Mouse (Mus musculus): Measurements from ENCODE around the gene Dtx4. TPM values are rescaled to one million over a fixed set of nuclear protein-coding genes. Genes with fewer than 3 reads are reported as not detected.

Dtx4 gene
- polyA plus RNA-seq, 1 experiment from 2014 or later = 5.2 TPM

DNA sequence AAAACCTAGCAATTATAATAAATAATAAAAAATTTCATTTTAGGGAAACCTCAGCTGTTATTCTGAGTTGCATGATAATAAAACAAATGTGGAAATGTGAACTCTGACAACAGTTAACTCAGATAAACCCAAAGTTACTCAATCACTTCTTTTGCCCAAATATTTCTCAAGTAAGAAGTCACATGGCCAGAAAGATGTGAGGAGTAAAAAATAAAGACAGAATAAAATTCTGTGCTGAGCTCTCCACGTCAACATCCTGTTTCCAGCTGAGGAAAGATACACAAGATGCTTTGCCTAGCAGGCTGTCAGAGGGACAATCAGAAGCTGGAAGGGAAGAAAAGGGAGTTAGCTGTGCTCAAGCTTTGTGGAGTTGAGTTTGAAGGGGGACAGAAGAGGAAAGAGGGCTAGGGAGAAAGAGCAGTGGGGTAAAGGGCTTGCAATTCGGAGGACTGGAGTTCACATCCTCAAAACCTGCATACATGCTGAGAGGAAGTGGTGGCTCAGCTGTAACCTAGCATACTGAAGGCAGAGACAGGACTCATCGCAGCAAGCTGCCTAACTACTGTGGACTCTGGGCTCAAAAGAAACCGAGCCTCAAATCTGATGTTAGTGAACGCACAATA lies 61.0 kb downstream of the Dtx4 start:
- no peak overlapping the region for H3K4me2 ChIP-seq
- WGBS = 75% methylated on average over 5 of the region's 5 CpGs
- no peak overlapping the region for H3K4me3 ChIP-seq (replicated peaks)
- ATAC-seq (ENCODE audit: insufficient number of reproducible peaks, insufficient read depth, low FRiP score, low TSS enrichment, low read depth) = no peak
- no peaks in the 10 kb centered on the region for H3K27me3 ChIP-seq
- H3K9me3 ChIP-seq = no peaks in the 10 kb centered on the region
- no peak overlapping the region for H3K9ac ChIP-seq (replicated peaks)
- H3K36me3 ChIP-seq = no peaks in the 10 kb centered on the region
- no peaks in the 10 kb centered on the region for H3K4me1 ChIP-seq (replicated peaks)
- H3K27ac ChIP-seq = no peak overlapping the region

DNA sequence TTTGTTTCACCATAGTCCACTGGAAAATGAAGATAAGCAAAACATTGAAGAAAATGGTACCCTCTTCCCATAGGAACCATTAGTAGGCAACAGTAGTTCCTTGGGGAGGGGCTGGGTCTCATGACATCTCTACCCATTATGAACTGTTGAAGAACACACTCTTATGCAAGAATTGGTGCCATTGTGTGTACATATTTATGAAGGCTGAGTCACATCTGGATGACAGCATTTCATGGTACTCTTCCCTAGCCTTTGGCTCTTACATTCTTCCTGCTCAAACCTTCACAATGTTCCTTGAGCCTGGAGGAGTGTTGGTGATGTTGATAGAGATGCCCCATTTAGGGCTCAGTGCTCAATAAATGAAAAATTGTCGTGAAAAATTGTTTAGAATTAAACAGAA lies 61.7 kb downstream of the Dtx4 start:
- Histone ChIP-seq H3K4me3 (replicated peaks) (no peak overlapping the region), H3K27me3 (no peaks in the 10 kb centered on the region), H3K27ac (no peak overlapping the region), H3K4me1 (replicated peaks) (no peaks in the 10 kb centered on the region), H3K9ac (replicated peaks) (no peak overlapping the region), H3K4me2 (no peak overlapping the region), H3K9me3 (no peaks in the 10 kb centered on the region), H3K36me3 (no peaks in the 10 kb centered on the region)
- ATAC-seq (ENCODE audit: insufficient number of reproducible peaks, insufficient read depth, low FRiP score, low TSS enrichment, low read depth) = no peak
- WGBS = 42% methylated on average over 1 of the region's 1 CpGs

DNA sequence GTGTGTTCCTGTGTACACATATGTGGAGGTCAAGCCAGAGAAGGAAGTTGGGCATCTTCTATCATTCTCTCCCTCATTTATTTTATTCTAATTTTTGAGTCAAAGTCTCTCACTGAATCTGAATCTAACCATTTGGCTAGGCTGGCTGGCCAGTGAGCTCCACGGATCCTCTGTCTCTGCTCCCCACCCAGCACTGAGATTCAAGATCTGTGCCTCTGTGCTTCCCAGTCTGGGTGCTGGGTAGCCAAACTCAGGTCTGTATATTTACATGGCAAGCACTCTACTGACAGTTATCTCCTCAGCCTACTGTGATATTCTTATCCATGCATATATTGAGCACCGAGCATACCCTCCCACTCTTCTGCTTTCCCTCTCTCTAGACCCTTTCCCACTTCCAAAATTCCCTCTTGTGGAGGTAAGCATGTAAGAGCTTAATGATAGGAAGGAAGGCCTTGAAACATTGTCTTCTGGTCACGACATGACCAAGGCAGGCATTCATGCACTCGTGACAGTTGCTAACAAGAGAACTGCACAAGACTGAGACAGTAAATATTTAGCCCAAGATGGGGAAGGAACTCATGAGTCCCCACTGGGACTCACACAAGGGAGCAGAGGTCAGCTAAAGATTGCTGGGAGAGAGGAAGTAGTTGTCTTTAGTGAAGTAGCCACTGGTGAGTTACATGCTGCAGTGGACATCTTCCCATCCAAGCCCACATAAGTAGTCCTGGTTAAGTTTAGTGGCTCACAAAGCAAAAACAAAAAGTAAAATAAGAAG lies 65.3 kb downstream of the Dtx4 start:
- H3K4me1 ChIP-seq (replicated peaks) = no peaks in the 10 kb centered on the region
- no peak overlapping the region for H3K4me3 ChIP-seq (replicated peaks)
- no peak overlapping the region for H3K9ac ChIP-seq (replicated peaks)
- H3K36me3 ChIP-seq = no peaks in the 10 kb centered on the region
- no peaks in the 10 kb centered on the region for H3K27me3 ChIP-seq
- H3K9me3 ChIP-seq = no peaks in the 10 kb centered on the region
- no peak for ATAC-seq (ENCODE audit: insufficient number of reproducible peaks, insufficient read depth, low FRiP score, low TSS enrichment, low read depth)
- H3K27ac ChIP-seq = no peak overlapping the region
- H3K4me2 ChIP-seq = no peak overlapping the region
- WGBS = 84% methylated on average over 4 of the region's 4 CpGs

DNA sequence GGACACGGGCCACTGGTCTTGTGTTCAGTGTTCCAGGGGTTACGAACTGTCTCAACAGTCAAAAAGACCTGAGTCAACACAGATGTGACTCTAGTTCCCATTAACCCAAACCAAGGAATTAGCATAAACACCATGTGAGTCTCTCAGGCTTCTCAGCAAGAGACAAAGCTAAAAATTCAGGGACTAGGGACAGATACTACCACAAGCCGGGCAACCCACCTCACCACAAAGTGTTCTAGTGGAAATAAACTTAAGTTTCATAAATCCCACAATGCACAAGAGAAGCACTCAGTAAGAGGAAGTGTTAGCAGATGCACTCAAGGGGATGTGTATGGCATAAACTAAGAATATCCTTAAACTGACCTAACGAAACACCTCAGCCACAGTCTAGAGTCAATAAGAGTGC lies 66.2 kb downstream of the Dtx4 start:
- H3K4me2 ChIP-seq = no peak overlapping the region
- no peaks in the 10 kb centered on the region for H3K36me3 ChIP-seq
- WGBS = 86% methylated on average over 4 of the region's 4 CpGs
- ATAC-seq (ENCODE audit: insufficient number of reproducible peaks, insufficient read depth, low FRiP score, low TSS enrichment, low read depth) = no peak
- H3K27ac ChIP-seq = no peak overlapping the region
- H3K27me3 ChIP-seq = no peaks in the 10 kb centered on the region
- H3K4me3 ChIP-seq (replicated peaks) = no peak overlapping the region
- H3K9me3 ChIP-seq = no peaks in the 10 kb centered on the region
- H3K4me1 ChIP-seq (replicated peaks) = no peaks in the 10 kb centered on the region
- no peak overlapping the region for H3K9ac ChIP-seq (replicated peaks)

DNA sequence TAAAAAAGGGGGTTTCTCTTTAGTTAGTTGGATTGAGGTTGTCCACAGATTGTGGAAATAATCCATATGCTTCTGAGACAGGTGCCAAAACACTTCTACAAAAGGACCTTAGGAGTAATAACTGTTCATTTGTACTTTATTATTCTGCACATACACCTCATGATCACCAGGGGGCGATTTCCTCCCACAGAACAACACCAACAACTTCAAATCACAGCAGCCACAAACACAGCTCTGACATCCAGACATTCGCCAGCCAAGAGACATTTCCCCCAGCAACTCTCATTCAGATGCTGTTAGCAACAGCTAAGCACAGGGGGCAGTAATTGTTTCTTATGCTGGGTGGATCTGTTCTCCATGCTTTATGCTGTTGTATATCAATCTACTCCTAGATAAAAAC lies 68.2 kb downstream of the Dtx4 start:
- Histone ChIP-seq H3K4me1 (replicated peaks) (no peaks in the 10 kb centered on the region), H3K4me2 (no peak overlapping the region), H3K4me3 (replicated peaks) (no peak overlapping the region), H3K36me3 (no peaks in the 10 kb centered on the region), H3K27ac (no peak overlapping the region), H3K9me3 (no peaks in the 10 kb centered on the region), H3K27me3 (no peaks in the 10 kb centered on the region), H3K9ac (replicated peaks) (no peak overlapping the region)
- 18% methylated on average over 2 of the region's 2 CpGs for WGBS
- no peak for ATAC-seq (ENCODE audit: insufficient number of reproducible peaks, insufficient read depth, low FRiP score, low TSS enrichment, low read depth)

DNA sequence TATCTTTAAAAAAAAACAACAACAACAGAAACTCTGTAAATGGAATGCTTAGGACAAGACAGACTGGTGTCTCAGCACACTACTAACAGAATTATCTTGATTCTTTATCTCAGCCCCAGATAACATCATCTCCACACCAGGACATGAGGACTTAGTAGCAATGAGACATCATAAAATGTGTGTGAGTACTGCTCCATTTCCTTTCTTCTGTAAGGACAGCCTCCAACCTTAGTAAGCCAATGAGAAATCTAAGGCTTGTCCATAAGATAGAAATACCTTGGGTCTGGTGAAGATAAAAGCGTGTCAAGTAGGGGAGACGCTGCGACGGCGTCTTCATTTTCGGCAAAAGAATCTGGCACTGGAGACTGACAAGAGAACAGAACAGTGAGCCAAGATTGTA lies 73.6 kb downstream of the Dtx4 start, which contains the start of gene Pfpl:
Pfpl (plus strand) TSS at position 301 of the 400 bp plus-strand sequence.
- Histone ChIP-seq H3K4me3 (replicated peaks) (no peak within 1 kb of the TSS), H3K9ac (replicated peaks) (no peak within 1 kb of the TSS), H3K27me3 (no peaks in the 10 kb centered on the region), H3K4me1 (replicated peaks) (no peaks in the 10 kb centered on the region), H3K9me3 (no peaks in the 10 kb centered on the region), H3K36me3 (no peaks in the 10 kb centered on the region), H3K4me2 (no peak within 1 kb of the TSS), H3K27ac (no peak within 1 kb of the TSS)
- WGBS = 90% methylated on average over 6 of the region's 6 CpGs
- ATAC-seq (ENCODE audit: insufficient number of reproducible peaks, insufficient read depth, low FRiP score, low TSS enrichment, low read depth) = no peak

DNA sequence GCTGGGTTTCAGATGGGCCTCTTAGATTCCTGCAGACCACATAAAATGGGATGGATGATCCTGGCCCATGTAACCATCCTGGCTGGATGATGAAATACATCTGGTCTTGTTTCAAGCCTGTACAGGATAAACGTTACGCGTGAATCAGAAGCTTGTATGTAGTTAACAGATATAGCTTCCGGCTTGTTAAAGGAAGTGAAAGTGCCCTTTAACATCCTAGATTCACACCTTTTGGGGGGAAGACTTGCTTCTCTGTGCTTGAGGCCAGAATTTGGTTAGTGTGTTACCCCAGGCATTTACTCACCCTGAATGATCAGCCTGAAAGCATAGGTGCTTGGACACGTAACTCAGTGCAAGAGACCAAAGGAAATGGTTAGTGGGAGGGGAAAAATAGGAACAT lies 74.2 kb downstream of the Dtx4 start:
- H3K27ac ChIP-seq = no peak overlapping the region
- H3K27me3 ChIP-seq = no peaks in the 10 kb centered on the region
- H3K4me2 ChIP-seq = no peak overlapping the region
- no peak overlapping the region for H3K9ac ChIP-seq (replicated peaks)
- no peaks in the 10 kb centered on the region for H3K9me3 ChIP-seq
- 86% methylated on average over 5 of the region's 5 CpGs for WGBS
- no peaks in the 10 kb centered on the region for H3K4me1 ChIP-seq (replicated peaks)
- no peak overlapping the region for H3K4me3 ChIP-seq (replicated peaks)
- no peak for ATAC-seq (ENCODE audit: insufficient number of reproducible peaks, insufficient read depth, low FRiP score, low TSS enrichment, low read depth)
- no peaks in the 10 kb centered on the region for H3K36me3 ChIP-seq

DNA sequence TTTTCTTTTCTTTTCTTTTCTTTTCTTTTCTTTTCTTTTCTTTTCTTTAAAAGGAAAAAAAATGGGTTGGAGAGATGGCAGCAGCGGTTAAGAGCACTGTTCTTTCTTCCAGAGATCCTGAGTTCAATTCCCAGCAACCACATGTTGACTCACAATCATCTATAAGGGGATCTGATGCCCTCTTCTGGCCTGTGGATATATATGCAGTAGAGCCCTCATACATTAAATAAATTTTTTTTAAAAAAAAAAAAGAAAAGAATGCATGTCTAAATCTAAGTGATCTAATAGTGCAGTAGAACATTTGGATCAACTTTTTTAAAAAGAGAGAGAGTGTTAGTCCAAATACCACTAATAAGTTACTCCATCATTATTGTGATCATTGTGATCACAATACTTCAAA lies 79.6 kb downstream of the Dtx4 start:
- Histone ChIP-seq H3K27ac (no peak overlapping the region), H3K4me1 (replicated peaks) (no peaks in the 10 kb centered on the region), H3K9ac (replicated peaks) (no peak overlapping the region), H3K27me3 (no peaks in the 10 kb centered on the region), H3K36me3 (no peaks in the 10 kb centered on the region), H3K4me3 (replicated peaks) (no peak overlapping the region), H3K4me2 (no peak overlapping the region), H3K9me3 (no peaks in the 10 kb centered on the region)
- 74% methylated on average over 1 of the region's 1 CpGs for WGBS
- no peak for ATAC-seq (ENCODE audit: insufficient number of reproducible peaks, insufficient read depth, low FRiP score, low TSS enrichment, low read depth)

DNA sequence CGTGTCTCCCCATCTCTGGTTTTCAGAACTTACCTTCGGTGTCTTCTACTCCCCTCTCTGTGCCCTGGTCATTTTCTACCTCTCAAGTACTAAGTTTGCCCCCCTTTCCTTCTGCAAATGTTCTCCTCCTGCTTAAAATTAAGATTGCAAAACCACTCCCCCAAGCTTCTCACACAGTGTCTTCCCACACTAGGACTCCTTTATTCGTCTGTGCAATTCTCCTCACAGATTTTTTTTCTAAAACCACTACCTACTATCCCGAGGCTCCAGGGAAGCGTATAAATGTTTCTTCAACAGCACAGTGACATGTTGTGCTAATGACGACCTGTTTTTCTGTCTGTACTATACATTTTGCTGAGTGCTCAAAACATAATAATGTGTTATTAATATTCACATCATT lies 80.7 kb downstream of the Dtx4 start:
- Histone ChIP-seq H3K4me1 (replicated peaks) (no peaks in the 10 kb centered on the region), H3K9ac (replicated peaks) (no peak overlapping the region), H3K4me2 (no peak overlapping the region), H3K27me3 (no peaks in the 10 kb centered on the region), H3K9me3 (no peaks in the 10 kb centered on the region), H3K36me3 (no peaks in the 10 kb centered on the region), H3K27ac (no peak overlapping the region), H3K4me3 (replicated peaks) (no peak overlapping the region)
- ATAC-seq (ENCODE audit: insufficient number of reproducible peaks, insufficient read depth, low FRiP score, low TSS enrichment, low read depth) = no peak
- WGBS = 80% methylated on average over 6 of the region's 6 CpGs

DNA sequence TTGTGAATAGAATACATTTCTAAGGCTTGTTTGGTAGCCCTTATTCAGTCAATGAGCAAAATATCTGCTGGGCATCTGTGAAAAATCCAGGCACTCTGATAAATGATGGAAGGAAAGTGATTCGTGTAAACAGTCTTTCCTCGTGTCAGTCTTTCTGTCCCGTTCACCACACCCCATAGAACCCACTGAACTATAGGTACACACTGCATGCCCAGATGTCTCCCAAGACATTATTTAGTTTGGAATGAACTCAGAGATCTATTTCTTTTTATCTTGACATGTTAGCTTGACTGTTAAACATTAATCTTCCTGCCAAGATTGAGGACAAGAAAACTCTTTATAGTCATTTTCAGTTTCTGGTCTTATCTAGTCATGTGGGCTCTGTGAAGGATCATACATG lies 82.9 kb downstream of the Dtx4 start:
- H3K9ac ChIP-seq (replicated peaks) = no peak overlapping the region
- no peak for ATAC-seq (ENCODE audit: insufficient number of reproducible peaks, insufficient read depth, low FRiP score, low TSS enrichment, low read depth)
- WGBS = 92% methylated on average over 3 of the region's 3 CpGs

DNA sequence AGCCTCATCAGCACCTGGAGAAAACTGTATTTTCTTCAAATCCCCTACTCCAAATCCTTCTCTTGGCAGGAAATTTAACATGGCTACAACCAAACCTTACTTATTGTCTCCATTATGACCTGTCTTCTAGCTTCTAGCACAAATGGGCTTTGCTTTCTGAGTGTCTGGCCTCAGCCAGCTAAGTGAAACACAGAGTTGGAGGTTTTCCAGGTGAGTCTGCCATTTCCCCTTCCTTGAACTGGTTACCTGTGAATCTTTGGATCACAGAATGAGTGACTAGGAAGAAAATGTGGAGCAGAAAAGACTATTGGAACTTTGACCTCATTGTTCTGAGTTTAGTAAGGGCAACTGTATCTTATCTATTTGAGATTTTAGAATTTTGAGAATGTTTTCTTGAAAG lies 83.9 kb downstream of the Dtx4 start, which contains the start of gene Olfr1441:
Olfr1441 (plus strand) TSS at position 73 of the 400 bp plus-strand sequence.
- no peak within 1 kb of the TSS for H3K9ac ChIP-seq (replicated peaks)
- no peak within 1 kb of the TSS for H3K4me2 ChIP-seq
- no peak within 1 kb of the TSS for H3K27ac ChIP-seq
- ATAC-seq (ENCODE audit: insufficient number of reproducible peaks, insufficient read depth, low FRiP score, low TSS enrichment, low read depth) = no peak
- no peak within 1 kb of the TSS for H3K4me3 ChIP-seq (replicated peaks)
- no peaks in the 10 kb centered on the region for H3K36me3 ChIP-seq
- H3K27me3 ChIP-seq = no peaks in the 10 kb centered on the region
- H3K9me3 ChIP-seq = no peaks in the 10 kb centered on the region
- H3K4me1 ChIP-seq (replicated peaks) = no peaks in the 10 kb centered on the region

More for the DNA sequence above, 82.9 kb downstream of the Dtx4 start:
- no peak overlapping the region for H3K4me3 ChIP-seq (replicated peaks)
- no peaks in the 10 kb centered on the region for H3K4me1 ChIP-seq (replicated peaks)
- H3K27ac ChIP-seq = no peak overlapping the region
- no peak overlapping the region for H3K4me2 ChIP-seq
- no peaks in the 10 kb centered on the region for H3K27me3 ChIP-seq
- no peaks in the 10 kb centered on the region for H3K9me3 ChIP-seq
- no peaks in the 10 kb centered on the region for H3K36me3 ChIP-seq

Data from limb, embryonic 12.5 days (tissue).